Mouse (Mus musculus): ENCODE results near the gene Narfl.

DNA sequence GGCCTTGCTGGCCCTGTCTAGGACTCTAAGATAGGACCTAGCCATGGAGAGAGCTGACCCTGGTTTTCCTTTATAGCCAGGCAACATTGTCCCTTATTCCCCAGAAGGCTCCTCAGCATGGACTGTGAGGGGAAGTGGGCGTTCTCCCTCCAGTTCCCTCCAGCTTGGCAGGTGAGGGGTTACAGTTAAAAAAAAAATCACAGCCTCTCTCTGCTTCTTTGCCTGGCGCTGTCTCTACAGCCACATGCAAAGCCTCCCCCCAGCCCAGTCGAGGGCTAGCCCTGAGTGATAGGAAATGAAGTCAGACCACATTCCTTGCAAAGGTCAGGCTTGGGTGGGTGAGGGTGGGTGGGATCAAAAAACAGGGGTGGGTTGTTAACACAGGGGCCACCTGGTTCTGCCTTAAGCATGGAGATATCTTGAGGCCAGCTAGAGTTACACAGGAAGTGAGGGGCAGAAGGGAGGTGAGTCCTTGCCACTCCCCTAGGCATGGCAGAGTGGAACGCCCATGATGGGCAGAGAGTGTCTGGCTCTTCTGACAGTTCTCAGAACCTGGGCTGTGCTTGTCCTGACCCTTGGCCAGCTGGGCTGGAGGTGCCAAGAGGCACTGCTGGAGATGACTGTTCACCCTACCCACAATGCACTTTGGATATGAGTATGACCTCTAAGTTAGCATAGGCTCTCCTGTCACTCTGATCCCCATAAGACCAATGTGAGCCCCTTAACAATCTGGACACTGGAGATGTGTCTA is 17.8 kb upstream of the Narfl start:
- TF ChIP-seq EP300 (IDR thresholded peaks at IDR 0.05; ENCODE audit: low read depth), result no peak
- no peak for TF ChIP-seq CTCF (IDR thresholded peaks at IDR 0.05; ENCODE audit: low read depth)
